Mouse (Mus musculus) cortical plate, adult 2 months (tissue): ENCODE results near the gene Flcn.

Experiments used
- CTCF ChIP-seq: fragments of 200-500 bp; IDR thresholded peaks from 2 replicates; pipeline ENCODE4 v1.5.1; 2011; ENCODE audit warnings: mild to moderate bottlenecking, control low read depth, low read length; ENCODE audit not compliant: insufficient read depth; ENCODE audit errors: extremely low read depth
- POLR2A ChIP-seq: fragments of 200-500 bp; IDR thresholded peaks from 2 replicates; pipeline ENCODE4 v1.6.1; 2011; ENCODE audit warnings: mild to moderate bottlenecking, low read length, control low read depth; ENCODE audit not compliant: insufficient read depth; ENCODE audit errors: extremely low read depth

GRCm38 (mm10) chr11:59817916-59818315, 8.1 kb upstream of the Flcn start:
- no peak for TF ChIP-seq POLR2A
- TF ChIP-seq CTCF, result no peak
